Mouse (Mus musculus) thymus, adult 2 months (tissue): ENCODE measurements around the gene Ccdc6.

Experiments used
- CTCF ChIP-seq: fragments of 200-500 bp; IDR thresholded peaks from 2 replicates; pipeline ENCODE4 v1.5.1; 2012; ENCODE audit warnings: mild to moderate bottlenecking, control low read depth, low read length, moderate library complexity, borderline replicate concordance; ENCODE audit not compliant: control insufficient read depth, poor library complexity, insufficient read depth; ENCODE audit errors: extremely low read depth
- POLR2A ChIP-seq: fragments of 200-500 bp; IDR thresholded peaks from 2 replicates; pipeline ENCODE4 v1.6.1; 2012; ENCODE audit warnings: mild to moderate bottlenecking, low read length, control low read depth, moderate library complexity; ENCODE audit not compliant: control insufficient read depth, poor library complexity, insufficient read depth; ENCODE audit errors: extremely low read depth

DNA sequence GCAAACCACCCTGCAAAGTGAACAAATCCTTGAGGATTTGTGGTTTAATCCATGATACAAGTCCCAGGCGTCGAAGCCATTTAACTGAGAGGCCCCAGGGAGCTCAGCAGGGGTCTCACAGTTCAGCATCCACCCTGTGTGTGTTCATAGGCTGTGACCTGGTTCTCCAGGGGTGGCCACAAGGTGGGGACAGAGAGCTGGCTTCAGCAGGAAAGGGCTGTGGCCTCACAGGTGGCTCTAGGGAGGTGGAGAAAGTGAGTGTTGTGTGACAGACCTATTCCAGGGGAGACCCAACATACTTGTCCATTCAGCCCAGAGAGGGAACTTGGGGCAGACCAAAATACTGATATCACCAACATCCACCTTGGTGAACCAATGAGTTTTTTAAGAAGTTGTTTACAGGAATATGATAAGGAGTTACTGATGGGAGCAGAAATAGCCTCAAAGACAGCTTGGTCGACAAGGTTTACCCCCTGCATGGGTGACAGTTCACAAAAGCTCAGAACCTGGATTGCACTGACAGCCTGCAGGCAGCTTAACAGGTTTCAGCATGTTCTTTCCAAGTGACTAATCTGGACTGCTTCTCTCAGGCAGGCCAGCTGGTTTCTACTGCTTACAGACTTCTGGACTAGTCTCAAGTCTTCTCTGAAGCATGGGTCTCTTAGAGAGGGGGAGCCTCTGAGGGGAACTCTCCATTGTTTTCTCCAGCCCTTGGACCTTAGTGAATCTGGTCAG is 59.7 kb downstream of the Ccdc6 start:
- TF ChIP-seq CTCF = peak; percentile 80
- no peak for TF ChIP-seq POLR2A
